Mouse (Mus musculus): ENCODE data around the gene Haao. TPM values are rescaled to one million over a fixed set of nuclear protein-coding genes. Genes with fewer than 3 reads are reported as not detected.

Haao gene
- polyA plus RNA-seq, 1 experiment: not detected

GRCm38 (mm10) chr17:83854284-83854918, 6.6 kb upstream of the Haao start:
- TF ChIP-seq MYOD1 (IDR thresholded peaks at IDR 0.05; ENCODE audit: control insufficient read depth, insufficient read length, low read depth): no peak
- no peak for TF ChIP-seq FOSL1 (IDR thresholded peaks at IDR 0.05; ENCODE audit: insufficient read depth, low read length, poor library complexity, severe bottlenecking)
- no peak for TF ChIP-seq MAX (IDR thresholded peaks at IDR 0.05)
- TF ChIP-seq CTCF (IDR thresholded peaks at IDR 0.05; ENCODE audit: control insufficient read depth, insufficient read depth, insufficient read length): no peak
- TF ChIP-seq USF1 (IDR thresholded peaks at IDR 0.05; ENCODE audit: low read depth): no peak
- TF ChIP-seq CEBPB (IDR thresholded peaks at IDR 0.05; ENCODE audit: low read depth): no peak
- TF ChIP-seq MYOG (IDR thresholded peaks at IDR 0.05; ENCODE audit: control insufficient read depth, extremely low read depth, insufficient read length): no peak
- Histone ChIP-seq H3ac (ENCODE audit: control insufficient read depth, insufficient read length, low read depth) (no peak overlapping the region), H3K79me2 (ENCODE audit: control insufficient read depth, insufficient read depth) (no peaks in the 10 kb centered on the region), H3K27me3 (ENCODE audit: control insufficient read depth, insufficient read depth, insufficient read length) (no peaks in the 10 kb centered on the region), H3K79me3 (ENCODE audit: low read depth) (no peaks in the 10 kb centered on the region), H3K36me3 (ENCODE audit: control insufficient read depth, insufficient read depth) (no peaks in the 10 kb centered on the region), H3K4me3 (ENCODE audit: insufficient read depth, poor library complexity, severe bottlenecking) (no peak overlapping the region)

GRCm38 (mm10) chr17:83853831-83854230, 6.1 kb upstream of the Haao start:
- Histone ChIP-seq H3K36me3 (ENCODE audit: control insufficient read depth, insufficient read depth) (no peaks in the 10 kb centered on the region), H3K79me2 (ENCODE audit: control insufficient read depth, insufficient read depth) (no peaks in the 10 kb centered on the region), H3ac (ENCODE audit: control insufficient read depth, insufficient read length, low read depth) (no peak overlapping the region), H3K79me3 (ENCODE audit: low read depth) (no peaks in the 10 kb centered on the region), H3K4me3 (ENCODE audit: insufficient read depth, poor library complexity, severe bottlenecking) (no peak overlapping the region), H3K27me3 (ENCODE audit: control insufficient read depth, insufficient read depth, insufficient read length) (no peaks in the 10 kb centered on the region)
- TF ChIP-seq USF1 (IDR thresholded peaks at IDR 0.05; ENCODE audit: low read depth) (no peak), MAX (IDR thresholded peaks at IDR 0.05) (no peak), CTCF (IDR thresholded peaks at IDR 0.05; ENCODE audit: control insufficient read depth, insufficient read depth, insufficient read length) (no peak), CEBPB (IDR thresholded peaks at IDR 0.05; ENCODE audit: low read depth) (no peak), MYOG (IDR thresholded peaks at IDR 0.05; ENCODE audit: control insufficient read depth, extremely low read depth, insufficient read length) (no peak), FOSL1 (IDR thresholded peaks at IDR 0.05; ENCODE audit: insufficient read depth, low read length, poor library complexity, severe bottlenecking) (no peak), MYOD1 (IDR thresholded peaks at IDR 0.05; ENCODE audit: control insufficient read depth, insufficient read length, low read depth) (no peak)

GRCm38 (mm10) chr17:83850864-83851263, 3.1 kb upstream of the Haao start:
- H3K79me3 ChIP-seq (ENCODE audit: low read depth): no peaks in the 10 kb centered on the region
- TF ChIP-seq CTCF (IDR thresholded peaks at IDR 0.05; ENCODE audit: control insufficient read depth, insufficient read depth, insufficient read length): no peak
- no peak for TF ChIP-seq USF1 (IDR thresholded peaks at IDR 0.05; ENCODE audit: low read depth)
- H3K4me3 ChIP-seq (ENCODE audit: insufficient read depth, poor library complexity, severe bottlenecking): no peak overlapping the region
- no peaks in the 10 kb centered on the region for H3K79me2 ChIP-seq (ENCODE audit: control insufficient read depth, insufficient read depth)
- no peaks in the 10 kb centered on the region for H3K36me3 ChIP-seq (ENCODE audit: control insufficient read depth, insufficient read depth)
- no peak overlapping the region for H3ac ChIP-seq (ENCODE audit: control insufficient read depth, insufficient read length, low read depth)
- H3K27me3 ChIP-seq (ENCODE audit: control insufficient read depth, insufficient read depth, insufficient read length): no peaks in the 10 kb centered on the region

GRCm38 (mm10) chr17:83850458-83850857, 2.7 kb upstream of the Haao start:
- Histone ChIP-seq H3K36me3 (ENCODE audit: control insufficient read depth, insufficient read depth) (no peaks in the 10 kb centered on the region), H3ac (ENCODE audit: control insufficient read depth, insufficient read length, low read depth) (no peak overlapping the region), H3K4me3 (ENCODE audit: insufficient read depth, poor library complexity, severe bottlenecking) (no peak overlapping the region), H3K79me3 (ENCODE audit: low read depth) (no peaks in the 10 kb centered on the region), H3K27me3 (ENCODE audit: control insufficient read depth, insufficient read depth, insufficient read length) (no peaks in the 10 kb centered on the region), H3K79me2 (ENCODE audit: control insufficient read depth, insufficient read depth) (no peaks in the 10 kb centered on the region)
- peak; percentile 14 for TF ChIP-seq CTCF (IDR thresholded peaks at IDR 0.05; ENCODE audit: control insufficient read depth, insufficient read depth, insufficient read length)
- TF ChIP-seq FOSL1 (IDR thresholded peaks at IDR 0.05; ENCODE audit: insufficient read depth, low read length, poor library complexity, severe bottlenecking): no peak

GRCm38 (mm10) chr17:83849717-83850116, 2.0 kb upstream of the Haao start:
- Histone ChIP-seq H3K79me2 (ENCODE audit: control insufficient read depth, insufficient read depth) (no peaks in the 10 kb centered on the region), H3K36me3 (ENCODE audit: control insufficient read depth, insufficient read depth) (no peaks in the 10 kb centered on the region), H3K4me3 (ENCODE audit: insufficient read depth, poor library complexity, severe bottlenecking) (no peak overlapping the region), H3ac (ENCODE audit: control insufficient read depth, insufficient read length, low read depth) (no peak overlapping the region), H3K79me3 (ENCODE audit: low read depth) (no peaks in the 10 kb centered on the region), H3K27me3 (ENCODE audit: control insufficient read depth, insufficient read depth, insufficient read length) (no peaks in the 10 kb centered on the region)
- TF ChIP-seq FOSL1 (IDR thresholded peaks at IDR 0.05; ENCODE audit: insufficient read depth, low read length, poor library complexity, severe bottlenecking): no peak
- TF ChIP-seq CEBPB (IDR thresholded peaks at IDR 0.05; ENCODE audit: low read depth): no peak
- no peak for TF ChIP-seq MYOG (IDR thresholded peaks at IDR 0.05; ENCODE audit: control insufficient read depth, extremely low read depth, insufficient read length)
- TF ChIP-seq MYOD1 (IDR thresholded peaks at IDR 0.05; ENCODE audit: control insufficient read depth, insufficient read length, low read depth): no peak
- TF ChIP-seq CTCF (IDR thresholded peaks at IDR 0.05; ENCODE audit: control insufficient read depth, insufficient read depth, insufficient read length): no peak
- no peak for TF ChIP-seq USF1 (IDR thresholded peaks at IDR 0.05; ENCODE audit: low read depth)
- TF ChIP-seq MAX (IDR thresholded peaks at IDR 0.05): no peak

GRCm38 (mm10) chr17:83849081-83849675, 1.4 kb upstream of the Haao start:
- no peak for TF ChIP-seq MAX (IDR thresholded peaks at IDR 0.05)
- TF ChIP-seq FOSL1 (IDR thresholded peaks at IDR 0.05; ENCODE audit: insufficient read depth, low read length, poor library complexity, severe bottlenecking): no peak
- TF ChIP-seq MYOD1 (IDR thresholded peaks at IDR 0.05; ENCODE audit: control insufficient read depth, insufficient read length, low read depth): no peak
- no peak for TF ChIP-seq CTCF (IDR thresholded peaks at IDR 0.05; ENCODE audit: control insufficient read depth, insufficient read depth, insufficient read length)
- no peak for TF ChIP-seq USF1 (IDR thresholded peaks at IDR 0.05; ENCODE audit: low read depth)
- TF ChIP-seq CEBPB (IDR thresholded peaks at IDR 0.05; ENCODE audit: low read depth): no peak
- no peak for TF ChIP-seq MYOG (IDR thresholded peaks at IDR 0.05; ENCODE audit: control insufficient read depth, extremely low read depth, insufficient read length)
- no peaks in the 10 kb centered on the region for H3K79me3 ChIP-seq (ENCODE audit: low read depth)
- no peak overlapping the region for H3K4me3 ChIP-seq (ENCODE audit: insufficient read depth, poor library complexity, severe bottlenecking)
- H3ac ChIP-seq (ENCODE audit: control insufficient read depth, insufficient read length, low read depth): peak overlapping the region; percentile 35
- H3K79me2 ChIP-seq (ENCODE audit: control insufficient read depth, insufficient read depth): no peaks in the 10 kb centered on the region
- H3K36me3 ChIP-seq (ENCODE audit: control insufficient read depth, insufficient read depth): no peaks in the 10 kb centered on the region
- H3K27me3 ChIP-seq (ENCODE audit: control insufficient read depth, insufficient read depth, insufficient read length): no peaks in the 10 kb centered on the region
